Mouse (Mus musculus) testis, adult 2 months (tissue): Measurements from ENCODE around the gene Zfp94. TPM values are rescaled to one million over a fixed set of nuclear protein-coding genes. Genes with fewer than 3 reads are reported as not detected.
"Not testable (repeated sequence)": the region's sequence is repeated elsewhere in the genome, so short reads cannot be mapped to it uniquely, and the experiment has no call there.

Experiments
- H3K27ac ChIP-seq: fragments of 200-500 bp; 2 replicates; pipeline ENCODE4 v1.5.1; 2012; ENCODE audit warnings: low read depth, low read length; ENCODE audit not compliant: control insufficient read depth, insufficient read depth
- H3K27me3 ChIP-seq: fragments of 200-500 bp; 2 replicates; pipeline ENCODE4 v1.6.1; 2012; ENCODE audit warnings: mild to moderate bottlenecking, low read length, moderate library complexity; ENCODE audit not compliant: control insufficient read depth, insufficient read depth
- H3K36me3 ChIP-seq: fragments of 200-500 bp; 2 replicates; pipeline ENCODE4 v1.6.1; 2012; ENCODE audit warnings: mild to moderate bottlenecking, low read length; ENCODE audit not compliant: control insufficient read depth, insufficient read depth
- H3K4me1 ChIP-seq: fragments of 200-500 bp; 2 replicates; pipeline ENCODE4 v1.6.1; 2012; ENCODE audit warnings: low read length; ENCODE audit not compliant: control insufficient read depth, insufficient read depth
- H3K4me3 ChIP-seq: fragments of 200-500 bp; 2 replicates; pipeline ENCODE4 v1.5.1; 2012; ENCODE audit warnings: low read depth, mild to moderate bottlenecking, low read length, moderate library complexity, mixed read lengths; ENCODE audit not compliant: control insufficient read depth
- CTCF ChIP-seq: fragments of 200-500 bp; IDR thresholded peaks from 2 replicates; pipeline ENCODE4 v1.5.1; 2012; ENCODE audit warnings: low read depth, mild to moderate bottlenecking, inconsistent platforms, low read length, moderate library complexity; ENCODE audit not compliant: control insufficient read depth, insufficient read depth, insufficient replicate concordance
- POLR2A ChIP-seq: fragments of 200-500 bp; IDR thresholded peaks from 2 replicates; pipeline ENCODE4 v1.6.1; 2012; ENCODE audit warnings: low read depth, mild to moderate bottlenecking, inconsistent platforms, low read length, moderate library complexity; ENCODE audit not compliant: control insufficient read depth
- polyA plus RNA-seq: library from polyadenylated mRNA; depleted of rRNA; stranded (reverse); fragments of >200 nt; gene quantifications from 2 replicates; pipeline ENCODE4 v1.2.3, GENCODE M21; 2012

The Zfp94 gene
- polyA plus RNA-seq, 1 experiment, result 10.8 TPM

DNA sequence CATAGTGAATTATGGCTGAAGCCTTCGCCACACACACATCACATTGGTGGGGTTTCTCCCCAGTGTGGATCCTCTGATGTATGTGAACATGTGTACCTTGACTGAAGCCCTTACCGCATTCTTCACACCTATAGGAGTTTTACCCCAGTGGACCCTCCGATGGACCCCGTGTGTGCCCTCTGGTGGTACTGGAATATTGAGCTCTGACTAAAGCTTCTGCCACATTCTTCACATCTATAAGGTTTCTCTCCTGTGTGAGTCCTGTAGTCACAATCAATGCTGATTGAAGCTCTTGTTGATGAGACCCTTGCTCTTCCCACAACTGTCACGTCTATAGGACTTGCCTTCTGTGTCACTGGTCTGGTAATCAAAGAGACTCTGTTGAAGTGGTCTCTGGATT is 28.8 kb downstream of the Zfp94 start:
- Histone ChIP-seq H3K4me3 (no peak overlapping the region), H3K4me1 (no peaks in the 10 kb centered on the region), H3K27me3 (no peaks in the 10 kb centered on the region), H3K27ac (no peak overlapping the region), H3K36me3 (no peaks in the 10 kb centered on the region; the same call in 1 of the 2 replicates)
- TF ChIP-seq CTCF, result no peak
- no peak for TF ChIP-seq POLR2A

DNA sequence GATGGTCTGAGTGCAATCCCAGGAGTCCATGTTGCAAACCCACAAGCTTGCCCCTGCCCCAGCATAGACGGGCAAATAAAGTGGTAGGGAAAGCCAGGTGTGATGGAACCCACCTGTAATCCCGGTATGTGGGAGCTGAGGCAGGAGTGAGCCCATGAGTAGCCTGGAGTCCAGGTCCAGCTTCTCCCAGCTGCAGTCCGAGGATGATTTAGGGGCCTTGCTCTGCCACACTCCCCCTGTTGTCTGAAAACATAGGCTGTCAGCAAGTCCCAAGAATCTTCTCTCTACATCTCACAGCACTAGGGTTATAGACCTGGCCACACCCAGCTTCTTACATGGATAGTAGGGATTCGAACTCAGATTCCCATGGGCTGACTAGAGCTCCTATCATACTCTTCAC is 29.6 kb downstream of the Zfp94 start:
- no peaks in the 10 kb centered on the region for H3K36me3 ChIP-seq
- H3K27ac ChIP-seq, result no peak overlapping the region
- no peak for TF ChIP-seq CTCF
- no peak for TF ChIP-seq POLR2A
- no peaks in the 10 kb centered on the region for H3K4me1 ChIP-seq
- no peak overlapping the region for H3K4me3 ChIP-seq
- H3K27me3 ChIP-seq, result no peaks in the 10 kb centered on the region

DNA sequence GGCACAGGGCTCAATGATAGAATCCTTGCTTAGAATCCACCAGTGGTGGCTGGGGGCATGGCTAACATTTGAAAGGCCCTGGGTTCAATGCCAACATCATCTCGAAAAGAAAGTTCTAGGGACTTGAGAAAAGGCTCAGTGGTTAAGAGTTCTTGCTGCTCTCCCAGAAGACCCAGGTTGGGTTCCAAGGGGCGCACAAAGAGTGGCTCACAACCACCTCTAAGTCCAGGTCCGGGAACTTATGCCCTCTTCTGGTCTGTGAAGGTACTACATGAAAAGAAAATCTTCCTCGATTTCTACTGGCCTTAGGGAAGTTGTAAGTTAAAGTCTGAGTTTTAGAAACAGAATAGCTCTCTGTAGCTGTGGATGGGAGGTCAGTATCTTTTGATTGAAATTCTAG is 30.4 kb downstream of the Zfp94 start:
- Histone ChIP-seq H3K4me1 (no peaks in the 10 kb centered on the region), H3K36me3 (no peaks in the 10 kb centered on the region), H3K27me3 (no peaks in the 10 kb centered on the region), H3K4me3 (no peak overlapping the region), H3K27ac (no peak overlapping the region)
- TF ChIP-seq POLR2A (no peak), CTCF (peak; percentile 35)

DNA sequence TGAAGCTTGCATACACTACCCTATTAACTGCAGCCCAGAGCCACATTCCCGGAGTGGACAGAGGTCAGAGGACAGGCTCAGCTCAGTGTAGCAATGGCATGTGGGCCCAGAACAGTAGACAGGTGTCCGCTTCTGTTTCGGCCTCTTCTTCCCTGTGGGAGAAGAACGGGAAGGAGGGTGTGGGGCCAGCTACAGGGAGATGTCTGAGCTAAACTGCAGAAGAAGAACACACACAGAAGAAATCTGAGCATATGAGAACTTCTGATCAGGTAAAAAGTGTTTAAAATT is 35.7 kb downstream of the Zfp94 start:
- no peak overlapping the region for H3K27ac ChIP-seq
- H3K4me3 ChIP-seq, result no peak overlapping the region
- no peaks in the 10 kb centered on the region for H3K36me3 ChIP-seq
- no peaks in the 10 kb centered on the region for H3K27me3 ChIP-seq
- TF ChIP-seq POLR2A, result no peak
- no peak for TF ChIP-seq CTCF
- no peaks in the 10 kb centered on the region; the same call in 1 of the 2 replicates for H3K4me1 ChIP-seq

DNA sequence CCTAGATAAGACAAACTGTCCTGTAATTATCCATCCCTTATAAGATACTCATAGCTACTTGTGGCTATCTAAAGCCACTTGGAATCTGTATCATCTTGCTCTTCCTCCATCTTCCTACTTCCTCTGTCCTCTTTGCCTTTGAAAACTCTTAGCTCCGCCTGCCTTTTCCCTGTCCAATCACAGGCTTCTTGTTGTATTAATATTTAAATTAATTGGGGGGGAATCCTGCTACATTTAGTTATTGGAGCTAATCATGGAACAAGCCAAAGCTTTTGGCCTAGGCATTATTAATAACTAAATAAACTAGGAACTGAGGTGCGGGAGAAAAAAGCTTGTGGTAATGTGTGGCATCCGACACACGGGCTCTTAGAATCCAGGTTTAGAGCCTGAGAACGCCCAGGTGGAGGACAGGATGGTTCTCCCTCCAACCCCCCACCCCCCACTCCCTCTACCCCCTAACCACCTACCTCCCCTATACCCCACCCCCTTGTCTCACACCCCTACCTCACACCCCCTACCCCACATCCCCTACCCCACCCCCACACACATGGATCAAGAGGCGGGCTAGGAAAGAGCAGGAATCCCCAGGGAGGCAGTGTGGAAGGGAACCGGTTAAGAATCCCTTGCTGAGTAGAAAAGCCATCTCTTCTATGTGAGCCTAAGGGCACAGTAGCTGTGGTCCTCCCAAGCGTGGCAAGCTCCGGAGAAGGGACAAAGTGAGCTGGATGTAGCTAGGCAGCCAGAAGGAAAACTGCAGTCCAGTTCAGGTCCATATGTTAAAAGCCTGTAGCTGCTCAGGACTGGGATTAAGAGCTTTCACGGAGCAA is 36.2 kb downstream of the Zfp94 start:
- Histone ChIP-seq H3K36me3 (no peaks in the 10 kb centered on the region), H3K4me1 (no peaks in the 10 kb centered on the region; the same call in 1 of the 2 replicates), H3K27ac (no peak overlapping the region), H3K4me3 (no peak overlapping the region), H3K27me3 (no peaks in the 10 kb centered on the region)
- no peak for TF ChIP-seq POLR2A
- no peak for TF ChIP-seq CTCF

DNA sequence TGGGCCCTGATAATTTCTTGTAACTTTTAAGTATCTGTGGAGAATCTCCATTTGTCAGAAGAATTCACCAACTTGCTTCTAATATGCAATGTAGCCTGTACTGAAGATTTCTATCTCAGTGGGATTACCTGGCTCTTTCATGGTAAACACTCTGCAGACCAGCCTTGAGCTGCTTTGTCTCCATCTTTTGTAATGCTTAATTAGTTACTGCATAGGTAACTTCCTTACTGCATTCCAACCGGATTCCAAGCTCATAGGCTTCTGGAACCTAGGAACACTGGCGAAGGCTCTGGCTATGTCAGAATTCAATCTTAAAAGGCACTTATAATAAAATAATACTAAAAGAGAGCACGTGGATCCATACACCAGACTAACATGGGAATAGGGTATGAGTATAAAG is 37.7 kb downstream of the Zfp94 start:
- not testable (repeated sequence) for H3K36me3 ChIP-seq, H3K27me3 ChIP-seq, H3K27ac ChIP-seq, H3K4me3 ChIP-seq, H3K4me1 ChIP-seq

DNA sequence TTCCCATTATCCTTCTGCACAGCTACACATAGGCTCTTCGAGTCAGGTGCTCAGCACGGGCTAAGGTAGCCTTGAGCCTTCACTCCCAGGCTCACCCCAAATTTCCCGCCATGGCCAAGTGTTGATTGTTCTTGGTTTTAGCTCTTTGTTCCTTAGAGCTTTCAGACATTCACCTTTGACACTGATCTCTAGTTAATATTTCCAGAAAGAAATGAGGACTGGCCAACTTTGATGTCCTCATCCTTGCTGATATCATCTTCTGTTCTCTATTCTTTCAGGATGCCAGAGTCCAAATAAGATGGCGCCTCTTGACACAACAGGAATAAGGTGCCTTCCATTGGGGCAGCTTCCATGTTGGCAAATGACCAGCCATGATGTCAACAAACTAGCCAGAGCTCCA is 42.0 kb downstream of the Zfp94 start:
- H3K27me3 ChIP-seq, result no peaks in the 10 kb centered on the region
- H3K4me1 ChIP-seq, result peaks cover 8% of the 10 kb centered on the region
- H3K27ac ChIP-seq, result no peak overlapping the region
- TF ChIP-seq CTCF (no peak), POLR2A (no peak)
- no peaks in the 10 kb centered on the region for H3K36me3 ChIP-seq
- no peak overlapping the region for H3K4me3 ChIP-seq

DNA sequence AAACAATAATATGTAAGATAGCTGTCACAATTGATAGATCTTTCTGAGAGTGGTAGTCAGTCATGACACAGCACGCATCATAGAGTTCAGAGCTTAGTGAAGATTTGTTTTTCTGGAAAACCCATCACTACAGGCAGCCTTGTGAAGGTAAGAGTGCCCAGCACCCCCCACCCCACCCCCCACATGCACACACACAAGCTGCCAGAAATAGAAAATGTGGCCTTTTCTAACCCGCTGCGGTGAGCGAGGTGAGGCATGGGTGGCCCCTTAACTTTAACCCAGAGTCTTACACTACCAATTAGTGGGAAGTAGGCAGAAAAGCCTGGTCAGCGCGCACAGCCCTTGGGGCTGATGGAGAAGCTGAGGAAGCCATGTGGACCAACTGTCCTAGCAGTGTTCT is 45.3 kb downstream of the Zfp94 start:
- Histone ChIP-seq H3K4me3 (no peak overlapping the region), H3K27ac (no peak overlapping the region), H3K27me3 (no peaks in the 10 kb centered on the region), H3K36me3 (no peaks in the 10 kb centered on the region), H3K4me1 (peaks cover 8% of the 10 kb centered on the region)
- TF ChIP-seq CTCF (no peak), POLR2A (no peak)
